Mouse (Mus musculus): ENCODE results near the gene Slc4a4. TPM values are rescaled to one million over a fixed set of nuclear protein-coding genes. Genes with fewer than 3 reads are reported as not detected.
A peak's percentile ranks its signal among the peaks of the same experiment; 100 is the strongest.

Gene Slc4a4
- polyA plus RNA-seq, 1 experiment from 2014 or later: 12.1 TPM

- H3K4me3 ChIP-seq (replicated peaks; ENCODE audit: low read length): no peak overlapping the region
These were observed 55.3 kb downstream of the Slc4a4 start for GRCm38 (mm10) chr5:88941905-88942304.

GRCm38 (mm10) chr5:88945661-88946339 is 59.2 kb downstream of the Slc4a4 start:
- no peak overlapping the region for H3K9ac ChIP-seq
- H3K27ac ChIP-seq: no peak overlapping the region
- no peaks in the 10 kb centered on the region for H3K9me3 ChIP-seq (ENCODE audit: control insufficient read depth, low read length)
- H3K4me1 ChIP-seq (replicated peaks; ENCODE audit: control insufficient read depth, insufficient read depth, low read length): no peaks in the 10 kb centered on the region
- WGBS: 55% methylated on average over 10 of the region's 10 CpGs
- peak; percentile 41 for DNase-seq (ENCODE audit: low spot score)
- H3K36me3 ChIP-seq (replicated peaks; ENCODE audit: control insufficient read depth, insufficient read depth): no peaks in the 10 kb centered on the region
- ATAC-seq (ENCODE audit: low FRiP score): peak; percentile 85; the same call in 1 of the 2 replicates
- no peaks in the 10 kb centered on the region for H3K27me3 ChIP-seq (ENCODE audit: control insufficient read depth, insufficient read depth, low read length)
- H3K4me3 ChIP-seq (replicated peaks; ENCODE audit: low read length): no peak overlapping the region
- H3K4me2 ChIP-seq (replicated peaks): no peak overlapping the region

More at GRCm38 (mm10) chr5:88941905-88942304, 55.3 kb downstream of the Slc4a4 start:
- no peaks in the 10 kb centered on the region for H3K27me3 ChIP-seq (ENCODE audit: control insufficient read depth, insufficient read depth, low read length)
- no peak overlapping the region for H3K9ac ChIP-seq
- H3K4me2 ChIP-seq (replicated peaks): no peak overlapping the region
- no peaks in the 10 kb centered on the region for H3K4me1 ChIP-seq (replicated peaks; ENCODE audit: control insufficient read depth, insufficient read depth, low read length)
- H3K27ac ChIP-seq: no peak overlapping the region
- ATAC-seq (ENCODE audit: low FRiP score) (no peak), DNase-seq (ENCODE audit: low spot score) (no peak)
- no peaks in the 10 kb centered on the region for H3K36me3 ChIP-seq (replicated peaks; ENCODE audit: control insufficient read depth, insufficient read depth)
- no peaks in the 10 kb centered on the region for H3K9me3 ChIP-seq (ENCODE audit: control insufficient read depth, low read length)
- 85% methylated on average over 7 of the region's 7 CpGs for WGBS

DNA sequence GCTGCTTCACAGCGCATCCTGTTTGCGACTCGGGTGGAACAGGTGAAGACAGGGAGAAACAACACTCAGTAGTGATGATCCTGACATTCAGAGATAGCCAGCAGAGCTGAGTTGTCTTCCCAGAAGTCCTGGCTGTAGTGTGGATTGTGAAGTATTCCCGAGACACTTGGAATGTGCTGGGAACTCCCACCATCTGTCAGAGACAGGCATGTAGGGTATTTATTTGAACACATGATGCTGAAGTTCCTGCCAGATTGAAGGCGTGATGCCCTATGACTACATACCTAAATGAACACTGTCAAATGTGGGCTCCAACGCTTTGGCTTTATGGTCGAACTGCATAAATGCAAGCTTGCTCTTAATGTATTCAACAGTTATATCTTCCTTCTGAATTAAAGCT is 63.7 kb downstream of the Slc4a4 start:
- no peaks in the 10 kb centered on the region for H3K9me3 ChIP-seq (ENCODE audit: control insufficient read depth, low read length)
- no peaks in the 10 kb centered on the region for H3K36me3 ChIP-seq (replicated peaks; ENCODE audit: control insufficient read depth, insufficient read depth)
- 92% methylated on average over 7 of the region's 7 CpGs for WGBS
- ATAC-seq (ENCODE audit: low FRiP score) (no peak), DNase-seq (ENCODE audit: low spot score) (no peak)
- no peaks in the 10 kb centered on the region for H3K27me3 ChIP-seq (ENCODE audit: control insufficient read depth, insufficient read depth, low read length)
- no peak overlapping the region for H3K27ac ChIP-seq
- H3K9ac ChIP-seq: no peak overlapping the region
- H3K4me2 ChIP-seq (replicated peaks): no peak overlapping the region
- no peaks in the 10 kb centered on the region for H3K4me1 ChIP-seq (replicated peaks; ENCODE audit: control insufficient read depth, insufficient read depth, low read length)
- H3K4me3 ChIP-seq (replicated peaks; ENCODE audit: low read length): no peak overlapping the region

- Histone ChIP-seq H3K9ac (no peak overlapping the region), H3K36me3 (replicated peaks; ENCODE audit: control insufficient read depth, insufficient read depth) (no peaks in the 10 kb centered on the region), H3K27ac (no peak overlapping the region), H3K4me2 (replicated peaks) (no peak overlapping the region), H3K9me3 (ENCODE audit: control insufficient read depth, low read length) (no peaks in the 10 kb centered on the region), H3K4me1 (replicated peaks; ENCODE audit: control insufficient read depth, insufficient read depth, low read length) (no peaks in the 10 kb centered on the region), H3K27me3 (ENCODE audit: control insufficient read depth, insufficient read depth, low read length) (no peaks in the 10 kb centered on the region), H3K4me3 (replicated peaks; ENCODE audit: low read length) (no peak overlapping the region)
- ATAC-seq (ENCODE audit: low FRiP score): no peak
- DNase-seq (ENCODE audit: low spot score): no peak
- WGBS: 85% methylated on average over 17 of the region's 17 CpGs
These were observed 66.3 kb downstream of the Slc4a4 start for GRCm38 (mm10) chr5:88952757-88953577.

DNA sequence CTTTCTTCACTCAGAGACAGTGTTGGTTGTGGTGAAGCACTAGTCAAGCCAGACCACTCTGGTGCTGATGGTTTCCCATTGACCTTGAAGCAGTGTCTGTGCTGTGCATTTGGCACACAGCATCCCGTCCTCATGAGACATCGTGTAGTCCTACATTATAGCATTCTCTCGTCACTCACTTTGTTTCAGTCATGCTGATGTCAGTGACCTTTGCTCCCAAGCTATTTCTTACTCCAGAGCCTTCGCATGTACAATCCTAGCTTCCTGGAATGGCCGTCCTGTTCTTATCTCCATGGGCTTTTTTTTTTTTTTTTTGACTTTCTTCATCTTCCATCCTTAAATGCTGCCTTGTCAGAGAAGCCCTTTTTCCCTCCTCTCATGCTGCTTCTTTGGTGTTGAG is 71.1 kb downstream of the Slc4a4 start:
- H3K9me3 ChIP-seq (ENCODE audit: control insufficient read depth, low read length): no peaks in the 10 kb centered on the region
- H3K27me3 ChIP-seq (ENCODE audit: control insufficient read depth, insufficient read depth, low read length): no peaks in the 10 kb centered on the region
- 79% methylated on average over 5 of the region's 5 CpGs for WGBS
- DNase-seq (ENCODE audit: low spot score) (no peak), ATAC-seq (ENCODE audit: low FRiP score) (no peak)
- no peak overlapping the region for H3K9ac ChIP-seq
- no peak overlapping the region for H3K4me3 ChIP-seq (replicated peaks; ENCODE audit: low read length)
- H3K4me1 ChIP-seq (replicated peaks; ENCODE audit: control insufficient read depth, insufficient read depth, low read length): no peaks in the 10 kb centered on the region
- H3K4me2 ChIP-seq (replicated peaks): no peak overlapping the region
- no peaks in the 10 kb centered on the region for H3K36me3 ChIP-seq (replicated peaks; ENCODE audit: control insufficient read depth, insufficient read depth)
- H3K27ac ChIP-seq: no peak overlapping the region

GRCm38 (mm10) chr5:88958966-88959365 is 72.3 kb downstream of the Slc4a4 start:
- Histone ChIP-seq H3K4me1 (replicated peaks; ENCODE audit: control insufficient read depth, insufficient read depth, low read length) (no peaks in the 10 kb centered on the region), H3K4me3 (replicated peaks; ENCODE audit: low read length) (no peak overlapping the region), H3K9ac (no peak overlapping the region), H3K27ac (no peak overlapping the region), H3K9me3 (ENCODE audit: control insufficient read depth, low read length) (no peaks in the 10 kb centered on the region), H3K4me2 (replicated peaks) (no peak overlapping the region), H3K36me3 (replicated peaks; ENCODE audit: control insufficient read depth, insufficient read depth) (no peaks in the 10 kb centered on the region), H3K27me3 (ENCODE audit: control insufficient read depth, insufficient read depth, low read length) (no peaks in the 10 kb centered on the region)
- 84% methylated on average over 5 of the region's 5 CpGs for WGBS
- ATAC-seq (ENCODE audit: low FRiP score): no peak
- no peak for DNase-seq (ENCODE audit: low spot score)

DNA sequence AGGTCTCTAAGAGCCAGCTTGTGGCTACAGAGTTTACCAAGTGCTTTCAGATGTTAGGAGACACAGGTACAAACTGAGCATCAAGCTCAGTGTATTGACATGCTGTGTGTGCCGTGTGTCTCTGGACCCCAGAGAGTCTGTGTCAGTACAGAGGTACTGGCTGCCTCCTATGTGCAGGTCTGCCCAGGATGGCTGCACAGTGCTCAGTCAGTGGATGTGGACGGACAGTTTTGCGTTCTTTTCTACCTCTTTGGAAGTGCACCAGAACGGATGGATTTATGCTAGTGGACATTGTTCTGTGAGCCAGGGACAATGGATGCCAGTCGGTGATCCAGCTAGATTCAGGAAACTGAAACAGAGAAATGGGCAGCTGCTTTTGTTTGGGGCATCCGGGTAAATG is 72.8 kb downstream of the Slc4a4 start:
- DNase-seq (ENCODE audit: low spot score) (no peak), ATAC-seq (ENCODE audit: low FRiP score) (no peak)
- Histone ChIP-seq H3K36me3 (replicated peaks; ENCODE audit: control insufficient read depth, insufficient read depth) (no peaks in the 10 kb centered on the region), H3K9ac (no peak overlapping the region), H3K27ac (no peak overlapping the region), H3K27me3 (ENCODE audit: control insufficient read depth, insufficient read depth, low read length) (no peaks in the 10 kb centered on the region), H3K4me2 (replicated peaks) (no peak overlapping the region), H3K9me3 (ENCODE audit: control insufficient read depth, low read length) (no peaks in the 10 kb centered on the region), H3K4me1 (replicated peaks; ENCODE audit: control insufficient read depth, insufficient read depth, low read length) (no peaks in the 10 kb centered on the region), H3K4me3 (replicated peaks; ENCODE audit: low read length) (no peak overlapping the region)
- 61% methylated on average over 6 of the region's 6 CpGs for WGBS

DNA sequence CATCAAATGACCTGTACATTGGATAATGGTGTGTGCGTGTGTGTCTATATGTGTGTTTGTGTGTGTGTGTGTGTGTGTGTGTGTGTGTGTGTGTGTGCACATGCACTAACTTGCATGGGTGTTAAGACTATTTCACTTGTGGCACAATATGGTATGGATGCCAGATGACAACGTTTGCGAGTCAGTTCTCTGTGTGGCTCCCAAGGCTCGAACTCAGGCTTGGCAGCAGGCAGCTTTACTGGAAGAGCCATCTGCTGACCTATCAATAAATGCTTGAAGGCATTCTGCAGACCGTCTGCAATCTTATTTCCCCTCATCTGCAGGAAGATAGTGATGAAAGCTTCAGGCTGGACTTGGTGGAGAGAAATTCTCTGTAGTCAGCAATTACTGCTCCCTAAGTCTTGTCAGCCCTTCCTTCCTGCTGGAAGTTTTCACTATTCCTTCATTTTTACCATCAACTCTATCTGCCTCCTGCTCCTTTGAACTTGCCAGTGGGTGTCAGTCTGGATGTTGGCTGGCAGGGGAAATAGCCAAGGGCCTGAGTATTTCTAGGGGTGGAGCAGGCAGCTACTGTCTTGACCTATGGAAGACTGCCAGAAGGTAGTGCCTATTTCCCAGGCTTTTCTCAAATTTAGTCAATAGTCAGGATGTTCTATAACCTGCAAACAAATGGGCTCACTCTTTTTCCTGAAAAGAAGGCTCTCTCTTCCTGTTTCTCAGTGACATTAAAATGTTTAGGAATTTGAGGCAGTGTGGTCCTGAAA is 73.9 kb downstream of the Slc4a4 start:
- no peak for DNase-seq (ENCODE audit: low spot score)
- H3K4me2 ChIP-seq (replicated peaks): no peak overlapping the region
- no peak overlapping the region for H3K4me3 ChIP-seq (replicated peaks; ENCODE audit: low read length)
- H3K9me3 ChIP-seq (ENCODE audit: control insufficient read depth, low read length): no peaks in the 10 kb centered on the region
- no peak overlapping the region for H3K9ac ChIP-seq
- H3K36me3 ChIP-seq (replicated peaks; ENCODE audit: control insufficient read depth, insufficient read depth): no peaks in the 10 kb centered on the region
- H3K27ac ChIP-seq: no peak overlapping the region
- no peak for ATAC-seq (ENCODE audit: low FRiP score)
- 81% methylated on average over 5 of the region's 5 CpGs for WGBS
- no peaks in the 10 kb centered on the region for H3K27me3 ChIP-seq (ENCODE audit: control insufficient read depth, insufficient read depth, low read length)
- no peaks in the 10 kb centered on the region for H3K4me1 ChIP-seq (replicated peaks; ENCODE audit: control insufficient read depth, insufficient read depth, low read length)

- Histone ChIP-seq H3K9me3 (ENCODE audit: control insufficient read depth, low read length) (no peaks in the 10 kb centered on the region), H3K27ac (no peak overlapping the region), H3K27me3 (ENCODE audit: control insufficient read depth, insufficient read depth, low read length) (no peaks in the 10 kb centered on the region), H3K4me1 (replicated peaks; ENCODE audit: control insufficient read depth, insufficient read depth, low read length) (no peaks in the 10 kb centered on the region), H3K36me3 (replicated peaks; ENCODE audit: control insufficient read depth, insufficient read depth) (no peaks in the 10 kb centered on the region), H3K4me2 (replicated peaks) (no peak overlapping the region), H3K4me3 (replicated peaks; ENCODE audit: low read length) (no peak overlapping the region), H3K9ac (no peak overlapping the region)
- ATAC-seq (ENCODE audit: low FRiP score) (no peak), DNase-seq (ENCODE audit: low spot score) (no peak)
- 87% methylated on average over 7 of the region's 7 CpGs for WGBS
These were observed 74.7 kb downstream of the Slc4a4 start for GRCm38 (mm10) chr5:88961351-88961761.
